Mouse (Mus musculus): ENCODE data around the gene Creb3l4. TPM values are rescaled to one million over a fixed set of nuclear protein-coding genes. Genes with fewer than 3 reads are reported as not detected.
"Not testable (repeated sequence)": the region's sequence is repeated elsewhere in the genome, so short reads cannot be mapped to it uniquely, and the experiment has no call there.

The Creb3l4 gene
- total RNA-seq (2021), result not detected

GRCm38 (mm10) chr3:90242984-90243775 lies at the start of gene Creb3l4:
TSS of gene Creb3l4 (minus strand) at chr3:90243512.
- no peak for DNase-seq (ENCODE audit: extremely low spot score in 1 of 2, low spot score in 1 of 2)

DNA sequence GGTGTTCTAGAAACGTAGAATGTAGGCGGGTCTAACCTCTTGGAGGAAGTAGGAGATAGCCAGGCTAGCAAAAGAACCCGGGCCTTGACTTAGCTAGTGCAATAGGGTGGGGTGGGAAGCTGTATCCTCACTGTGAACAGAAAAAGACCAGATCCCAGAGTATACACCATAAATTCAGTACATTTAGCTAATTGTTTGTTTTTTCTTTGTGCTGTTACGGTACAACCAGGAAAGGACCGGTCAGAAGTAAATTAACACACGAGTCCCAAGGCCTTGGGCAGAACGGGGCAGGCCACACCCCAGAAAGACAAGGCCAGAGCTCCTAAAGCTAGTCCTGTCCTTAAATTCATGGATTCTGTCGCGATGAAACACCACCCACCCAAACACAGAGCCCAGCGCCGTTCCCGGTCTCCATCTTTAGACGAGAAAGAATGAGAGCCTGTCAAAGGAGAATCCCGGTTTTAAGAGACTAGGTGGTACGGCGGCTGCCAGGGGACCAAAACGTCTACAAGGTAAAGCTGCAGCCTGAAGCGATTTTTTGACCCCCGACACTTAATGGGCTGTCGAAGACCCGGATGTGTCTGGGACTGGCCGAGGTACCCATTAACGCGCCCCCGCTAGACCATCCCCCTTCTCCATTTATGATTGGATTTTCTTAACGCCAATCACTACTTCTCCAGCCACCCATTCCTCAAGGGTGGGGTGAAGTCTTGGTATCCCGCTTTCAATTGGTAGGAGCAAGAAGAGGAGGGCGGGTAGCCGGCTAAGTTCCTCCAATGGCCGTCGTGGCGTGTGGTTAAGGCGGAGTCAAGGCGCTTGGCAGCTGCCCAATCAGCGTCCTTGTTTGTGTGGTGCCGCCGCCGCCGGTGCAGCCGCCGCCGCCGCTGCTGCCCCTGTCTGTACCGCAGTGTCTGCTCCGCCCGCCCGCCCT lies 49.3 kb upstream of the Creb3l4 start, which contains the start of gene Gatad2b:
Gene Gatad2b (plus strand): TSS at position 834 of the 931 bp plus-strand sequence.
- DNase-seq (ENCODE audit: extremely low spot score in 1 of 2, low spot score in 1 of 2), result peak; percentile 95

DNA sequence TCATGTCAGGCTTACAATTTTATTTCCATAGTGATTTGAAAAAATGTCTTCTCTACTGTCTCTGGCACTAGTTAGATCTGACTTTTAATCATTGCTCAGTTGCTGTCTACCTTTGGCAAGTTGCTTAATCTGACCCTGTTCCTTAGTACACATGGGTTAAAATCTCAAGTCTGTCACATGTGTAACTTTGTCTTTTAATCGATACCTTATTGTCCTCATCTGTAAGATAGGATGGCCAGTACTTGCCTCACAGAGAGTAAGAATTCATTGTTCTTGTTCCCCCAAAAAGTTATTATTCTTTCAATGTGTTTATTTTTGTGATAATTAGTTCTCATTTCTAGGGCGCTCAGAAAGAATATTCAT lies 48.7 kb upstream of the Creb3l4 start:
- no peak for DNase-seq (ENCODE audit: extremely low spot score in 1 of 2, low spot score in 1 of 2)

DNA sequence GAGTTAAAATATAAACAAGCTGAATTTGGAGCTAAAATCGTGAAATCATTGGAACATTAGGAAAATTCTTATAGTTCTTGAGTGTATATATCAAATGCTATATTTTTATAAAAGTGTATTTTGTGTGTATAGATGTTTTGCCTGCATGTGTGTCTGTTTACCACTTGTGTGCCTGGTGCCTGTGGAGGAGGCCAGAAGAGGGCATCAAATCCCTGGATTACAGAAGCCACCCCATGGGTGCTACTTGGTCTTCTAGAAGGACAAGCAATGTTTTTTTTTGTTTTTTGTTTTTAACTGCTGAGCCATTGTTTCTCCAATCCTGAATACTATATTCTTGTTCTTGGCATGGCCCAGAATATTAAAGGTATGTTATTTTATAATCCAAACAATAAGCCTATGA lies 47.3 kb upstream of the Creb3l4 start:
- no peak for DNase-seq (ENCODE audit: extremely low spot score in 1 of 2, low spot score in 1 of 2)

DNA sequence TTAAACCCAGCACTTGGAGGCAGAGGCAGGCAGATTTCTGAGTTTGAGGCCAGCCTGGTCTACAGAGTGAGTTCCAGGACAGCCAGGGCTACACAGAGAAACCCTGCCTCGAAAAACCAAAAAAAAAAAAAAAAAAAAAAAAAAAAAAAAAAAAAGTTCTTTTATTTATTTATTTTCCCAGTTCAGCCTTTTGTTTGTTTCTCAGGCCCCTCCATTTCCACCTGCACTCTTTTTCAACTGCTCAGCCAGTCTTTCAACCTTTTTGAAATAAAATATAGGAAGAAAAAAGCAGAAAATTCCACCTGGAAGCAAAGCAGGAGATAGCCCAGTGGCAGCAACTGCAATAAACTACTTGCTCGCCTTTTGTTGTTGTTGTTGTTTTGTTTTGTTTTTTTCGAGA lies 46.1 kb upstream of the Creb3l4 start:
- DNase-seq (ENCODE audit: extremely low spot score in 1 of 2, low spot score in 1 of 2), result not testable (repeated sequence)

DNA sequence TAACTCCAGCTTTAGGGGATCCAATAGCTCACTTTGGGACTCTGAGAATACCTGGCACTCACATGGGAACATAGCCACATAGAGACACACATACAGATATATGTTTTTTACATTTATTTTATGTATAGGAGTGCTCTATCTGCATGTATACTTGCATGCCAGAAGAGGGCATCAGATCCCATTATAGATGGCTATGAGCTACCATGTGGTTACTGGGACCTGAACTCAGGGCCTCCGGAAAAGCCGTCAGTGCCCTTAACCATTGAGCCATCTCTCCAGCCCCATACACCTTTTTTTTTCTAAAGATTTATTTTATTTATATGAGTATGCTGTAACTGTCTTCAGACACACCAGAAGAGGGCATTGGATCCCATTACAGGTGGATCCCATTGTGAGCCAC lies 40.8 kb upstream of the Creb3l4 start:
- DNase-seq (ENCODE audit: extremely low spot score in 1 of 2, low spot score in 1 of 2), result no peak

- DNase-seq (ENCODE audit: extremely low spot score in 1 of 2, low spot score in 1 of 2), result no peak
Observed at GRCm38 (mm10) chr3:90280708-90281107, 37.4 kb upstream of the Creb3l4 start.

DNA sequence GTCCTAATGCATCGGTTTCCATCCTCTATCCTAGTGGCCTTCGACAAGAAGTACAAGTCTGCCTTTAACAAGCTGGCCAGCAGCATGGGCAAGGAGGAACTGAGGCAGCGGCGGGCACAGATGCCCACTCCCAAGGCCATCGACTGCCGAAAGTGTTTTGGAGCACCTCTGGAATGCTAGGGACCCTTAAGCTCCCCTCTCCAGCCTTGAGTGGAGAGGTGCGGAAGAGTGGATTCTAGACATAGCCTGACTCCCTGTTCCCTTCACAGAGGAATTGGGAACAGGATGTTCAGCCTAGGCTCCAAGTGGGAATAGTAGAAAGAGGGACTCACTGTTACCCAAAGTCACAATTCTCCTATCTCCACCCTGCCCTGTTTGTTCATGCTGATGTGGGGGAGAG lies 36.4 kb upstream of the Creb3l4 start:
- no peak for DNase-seq (ENCODE audit: extremely low spot score in 1 of 2, low spot score in 1 of 2)

- DNase-seq (ENCODE audit: extremely low spot score in 1 of 2, low spot score in 1 of 2), result no peak
Observed at GRCm38 (mm10) chr3:90279216-90279615, 35.9 kb upstream of the Creb3l4 start.

DNA sequence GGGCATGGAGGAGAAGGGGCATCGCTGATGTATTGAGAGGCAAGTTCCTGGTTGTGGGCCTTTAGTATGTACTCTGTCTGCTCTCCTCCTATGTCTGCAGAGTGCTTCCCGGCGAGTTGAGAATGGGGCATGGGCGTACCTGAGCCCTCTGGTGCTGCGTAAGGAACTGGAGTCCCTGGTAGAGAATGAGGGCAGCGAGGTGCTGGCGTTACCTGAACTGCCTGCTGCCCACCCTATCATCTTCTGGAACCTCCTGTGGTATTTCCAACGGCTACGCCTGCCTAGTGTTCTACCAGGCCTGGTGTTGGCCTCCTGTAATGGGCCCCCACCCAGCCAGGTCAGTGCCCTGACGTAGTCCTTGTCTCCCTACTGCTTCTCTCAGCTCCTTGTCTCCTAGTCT lies 34.9 kb upstream of the Creb3l4 start:
- DNase-seq (ENCODE audit: extremely low spot score in 1 of 2, low spot score in 1 of 2), result no peak

- DNase-seq (ENCODE audit: extremely low spot score in 1 of 2, low spot score in 1 of 2), result no peak
Observed at GRCm38 (mm10) chr3:90277793-90278192, 34.5 kb upstream of the Creb3l4 start.

GRCm38 (mm10) chr3:90276858-90277257 lies 33.5 kb upstream of the Creb3l4 start:
- no peak for DNase-seq (ENCODE audit: extremely low spot score in 1 of 2, low spot score in 1 of 2)

DNA sequence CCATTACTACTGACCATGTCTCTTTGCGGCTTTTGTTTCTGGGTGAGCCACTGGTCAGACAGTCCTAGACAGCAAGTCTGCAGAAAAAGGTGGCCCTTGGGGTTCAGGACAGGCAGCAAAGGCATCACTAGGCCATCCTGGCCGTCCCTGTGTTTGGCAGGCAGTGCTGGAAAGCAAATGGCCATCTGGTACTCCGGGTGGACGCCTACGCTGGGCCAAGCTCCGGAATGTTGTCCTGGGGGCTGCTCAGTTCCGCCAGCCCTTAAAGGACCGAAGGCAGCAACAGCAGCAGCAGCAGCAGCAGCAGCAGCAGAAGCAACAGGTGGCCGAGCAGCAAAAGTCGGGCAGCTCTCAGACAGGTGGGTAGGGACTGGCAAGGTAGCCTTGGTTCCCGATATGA lies 32.0 kb upstream of the Creb3l4 start:
- DNase-seq (ENCODE audit: extremely low spot score in 1 of 2, low spot score in 1 of 2), result no peak

- DNase-seq (ENCODE audit: extremely low spot score in 1 of 2, low spot score in 1 of 2), result no peak
Observed at GRCm38 (mm10) chr3:90273855-90274254, 30.5 kb upstream of the Creb3l4 start.

GRCm38 (mm10) chr3:90272170-90272569 lies 28.9 kb upstream of the Creb3l4 start:
- DNase-seq (ENCODE audit: extremely low spot score in 1 of 2, low spot score in 1 of 2), result no peak

DNA sequence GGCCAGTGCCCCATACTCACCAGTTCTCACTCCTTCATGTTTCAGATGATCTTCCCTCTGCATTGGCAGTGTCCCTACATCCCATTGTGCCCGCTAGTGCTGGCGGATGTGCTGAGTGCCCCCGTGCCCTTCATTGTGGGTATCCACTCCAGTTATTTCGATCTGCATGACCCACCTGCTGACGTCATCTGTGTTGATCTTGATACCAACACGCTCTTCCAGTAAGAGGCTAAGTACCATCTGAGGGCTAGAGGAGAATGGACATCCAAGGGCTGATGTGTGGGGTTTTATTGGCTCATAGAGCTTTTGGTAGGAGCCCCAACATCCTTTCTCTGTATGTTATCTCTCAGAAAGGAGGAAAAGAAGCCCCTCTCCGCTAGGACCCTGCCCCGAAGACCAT lies 27.5 kb upstream of the Creb3l4 start:
- no peak for DNase-seq (ENCODE audit: extremely low spot score in 1 of 2, low spot score in 1 of 2)

DNA sequence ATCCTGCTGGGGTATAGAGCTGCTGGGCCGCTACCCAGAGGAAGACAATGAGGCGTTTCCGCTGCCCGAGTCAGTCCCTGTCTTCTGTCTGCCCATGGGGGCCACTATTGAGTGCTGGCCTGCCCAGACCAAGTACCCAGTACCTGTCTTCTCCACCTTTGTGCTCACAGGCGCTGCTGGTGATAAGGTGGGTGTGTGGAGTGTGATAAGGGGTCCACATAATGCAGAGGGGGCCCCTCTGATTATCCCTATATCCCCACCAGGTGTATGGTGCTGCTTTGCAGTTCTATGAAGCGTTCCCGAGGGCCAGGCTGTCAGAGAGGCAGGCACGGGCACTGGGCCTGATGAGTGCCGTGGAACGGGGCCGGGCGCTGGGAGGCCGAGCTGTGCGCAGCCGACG lies 25.7 kb upstream of the Creb3l4 start:
- no peak for DNase-seq (ENCODE audit: extremely low spot score in 1 of 2, low spot score in 1 of 2)

DNA sequence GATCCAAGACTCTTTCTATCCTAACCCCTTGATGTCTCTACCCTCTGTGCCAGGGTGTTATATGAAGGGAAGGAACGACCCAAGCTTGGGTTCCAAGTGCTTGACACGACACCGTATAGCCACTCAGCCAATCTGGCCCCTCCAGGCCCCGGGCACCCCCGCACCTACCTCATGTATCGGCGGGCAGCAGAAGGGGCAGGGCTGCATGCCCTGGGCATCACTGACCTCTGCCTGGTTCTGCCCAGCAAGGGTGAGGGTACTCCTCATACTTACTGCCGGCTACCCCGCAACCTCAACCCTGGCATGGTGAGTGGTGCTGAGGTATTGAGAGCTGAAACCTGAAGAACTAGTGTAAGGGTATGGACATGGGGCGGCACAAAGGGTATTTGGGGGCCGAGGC lies 24.9 kb upstream of the Creb3l4 start:
- DNase-seq (ENCODE audit: extremely low spot score in 1 of 2, low spot score in 1 of 2), result no peak

DNA sequence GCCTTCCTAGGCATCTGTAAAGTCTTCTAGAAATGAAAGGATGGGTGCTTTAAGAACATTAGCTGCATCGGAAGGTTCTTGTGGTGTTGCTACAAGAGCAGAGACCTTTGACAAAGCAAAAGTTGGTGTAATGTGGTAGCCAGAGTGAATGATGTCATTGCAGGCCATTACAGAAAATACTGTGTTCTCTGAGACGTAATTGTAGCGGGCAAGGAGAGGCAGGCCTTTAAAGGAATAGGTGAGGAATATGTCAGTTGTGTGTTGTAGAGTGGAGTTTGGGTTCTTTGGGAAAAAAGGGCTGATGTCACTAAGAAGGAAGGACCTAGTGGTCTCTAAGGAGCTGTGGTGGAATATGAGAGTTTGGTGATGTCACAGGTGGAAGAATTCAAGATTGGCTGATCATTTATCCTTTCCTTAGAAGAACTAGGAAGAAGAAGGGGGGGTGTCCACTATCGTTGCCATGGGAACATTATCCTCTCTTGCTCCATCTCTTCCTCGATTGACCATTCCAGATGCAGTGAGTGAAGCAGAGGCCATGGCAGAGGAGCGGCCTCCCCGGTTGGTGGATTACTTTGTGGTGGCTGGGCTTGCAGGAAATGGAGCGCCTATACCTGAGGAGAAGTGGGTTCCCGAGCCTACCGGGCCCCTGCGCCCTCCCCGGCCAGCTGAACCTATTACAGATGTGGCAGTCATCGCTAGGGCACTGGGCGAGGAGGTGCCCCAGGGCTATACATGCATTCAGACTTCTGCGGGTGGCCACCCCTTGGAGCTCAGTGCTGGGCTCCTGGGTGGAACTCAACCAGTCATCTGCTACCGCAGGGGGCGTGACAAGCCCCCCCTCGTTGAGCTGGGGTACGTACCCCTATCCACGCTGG lies 23.8 kb upstream of the Creb3l4 start:
- DNase-seq (ENCODE audit: extremely low spot score in 1 of 2, low spot score in 1 of 2), result no peak

DNA sequence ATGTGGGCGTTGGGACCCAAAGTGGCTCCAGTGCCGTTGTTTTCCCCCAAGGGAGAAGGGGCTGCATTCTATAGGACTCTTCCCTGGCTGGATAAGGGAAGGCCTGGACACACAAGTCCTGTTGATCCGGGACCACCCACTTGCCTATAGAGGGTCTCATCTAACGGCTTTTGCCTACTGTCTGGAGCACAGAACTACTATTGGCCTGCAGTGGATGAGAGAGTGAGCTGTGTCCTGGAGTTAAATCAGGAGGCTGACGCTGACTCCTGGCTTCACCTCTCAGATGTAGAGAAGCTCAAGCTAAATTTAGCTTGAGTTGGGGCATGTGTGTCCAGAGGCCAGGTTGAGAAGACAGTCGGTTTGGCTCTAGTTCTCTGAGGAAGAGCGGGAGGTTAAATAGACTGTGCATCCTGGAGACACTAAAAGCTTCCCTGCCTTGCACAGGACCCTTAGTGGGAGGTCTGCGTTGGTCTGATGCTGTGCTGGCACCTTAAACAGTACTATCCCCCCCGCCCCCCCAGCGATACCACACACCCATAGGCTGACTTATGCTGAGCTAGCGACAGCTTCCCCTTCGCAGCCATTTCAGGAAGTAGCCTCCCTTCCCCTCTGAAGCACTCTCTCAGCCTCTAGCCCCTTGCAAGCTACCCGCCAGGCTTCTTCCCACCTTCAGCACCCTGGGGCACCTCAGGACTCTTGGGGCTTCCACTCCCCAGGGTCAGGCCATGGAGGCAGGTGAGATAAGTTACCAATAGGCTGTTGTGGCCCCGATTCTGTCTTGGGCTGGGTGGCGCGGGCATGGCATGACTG lies 22.8 kb upstream of the Creb3l4 start:
- peak in 1 of 2 experiments; percentile 67 for DNase-seq (ENCODE audit: extremely low spot score in 1 of 2, low spot score in 1 of 2)

Data from layer of hippocampus, postnatal 25 days (tissue).